8 mouse cellular contexts compared by ENCODE assay signal in genomic region chr2:84882606-84883005, GRCm38 (mm10). TPM values are rescaled to one million over a fixed set of nuclear protein-coding genes. Genes with fewer than 3 reads are reported as not detected.
DNase-seq lines count a peak whose midpoint lies in the region; ATAC-seq and TF ChIP-seq lines count a peak whose summit lies in the region.

No protein-coding gene starts in this region.

- peaks cover 84% of the 10 kb centered on the region for H3K27me3 ChIP-seq in embryonic facial prominence, embryonic 10.5 days (replicated peaks; ENCODE audit: low read depth, poor library complexity, severe bottlenecking)
- peaks cover 84% of the 10 kb centered on the region for H3K27me3 ChIP-seq in heart, embryonic 14.5 days (ENCODE audit: control insufficient read depth, insufficient read depth, low read length)
- peaks cover 77% of the 10 kb centered on the region for H3K27me3 ChIP-seq in midbrain, embryonic 13.5 days
- H3K27me3 ChIP-seq in cerebellum, adult 2 months (ENCODE audit: control insufficient read depth, insufficient read depth, low read length): peaks cover 5% of the 10 kb centered on the region; the same call in 1 of the 2 replicates

- WGBS in embryonic facial prominence, embryonic 10.5 days: 8% methylated on average over 23 of the region's 23 CpGs
- WGBS in heart, embryonic 14.5 days: 2% methylated on average over 23 of the region's 23 CpGs
- WGBS in midbrain, embryonic 13.5 days: 9% methylated on average over 23 of the region's 23 CpGs
- 14% methylated on average over 23 of the region's 23 CpGs for WGBS in cerebellum, adult 2 months

- no peaks in the 10 kb centered on the region for H3K36me3 ChIP-seq in embryonic facial prominence, embryonic 10.5 days (replicated peaks)
- H3K36me3 ChIP-seq in heart, embryonic 14.5 days (ENCODE audit: control insufficient read depth, insufficient read depth, low read length): no peaks in the 10 kb centered on the region
- H3K36me3 ChIP-seq in midbrain, embryonic 13.5 days: no peaks in the 10 kb centered on the region

- no peak for ATAC-seq in heart, embryonic 14.5 days (ENCODE audit: insufficient number of reproducible peaks, insufficient read depth, low FRiP score, low read depth)
- ATAC-seq in midbrain, embryonic 13.5 days: no peak

- no peak for TF ChIP-seq POLR2A in cerebellum, adult 2 months (IDR thresholded peaks at IDR 0.05; ENCODE audit: borderline replicate concordance, insufficient read depth, low read length)

- peaks cover 55% of the 10 kb centered on the region for H3K4me1 ChIP-seq in embryonic facial prominence, embryonic 10.5 days
- peaks cover 9 to 30% of the 10 kb centered on the region in 2 experiments for H3K4me1 ChIP-seq in heart, embryonic 14.5 days (ENCODE audit: control insufficient read depth in 2 of 2, insufficient read depth in 2 of 2, low read length in 2 of 2)
- H3K4me1 ChIP-seq in midbrain, embryonic 13.5 days (replicated peaks): peaks cover 42% of the 10 kb centered on the region
- no peaks in the 10 kb centered on the region for H3K4me1 ChIP-seq in cerebellum, adult 2 months (ENCODE audit: control insufficient read depth, insufficient read depth, low read length)

- H3K4me3 ChIP-seq in embryonic facial prominence, embryonic 10.5 days: peak overlapping the region; percentile 49
- H3K4me3 ChIP-seq in heart, embryonic 14.5 days (ENCODE audit: control insufficient read depth in 1 of 2, insufficient read depth in 1 of 2, low read depth in 1 of 2, low read length in 2 of 2): 0 out of 4 replicates have a peak overlapping the region, but pooled peaks of 1 of the 2 experiments have one; percentile 2
- H3K4me3 ChIP-seq in midbrain, embryonic 13.5 days (replicated peaks): peak overlapping the region; percentile 27; the same call in 1 of the 2 replicates
- H3K4me3 ChIP-seq in cerebellum, adult 2 months (replicated peaks; ENCODE audit: insufficient read depth, low read depth, low read length): no peak overlapping the region

- no peaks in the 10 kb centered on the region for H3K9me3 ChIP-seq in embryonic facial prominence, embryonic 10.5 days
- H3K9me3 ChIP-seq in heart, embryonic 14.5 days (ENCODE audit: control insufficient read depth, low read length): no peaks in the 10 kb centered on the region
- no peaks in the 10 kb centered on the region for H3K9me3 ChIP-seq in midbrain, embryonic 13.5 days

- DNase-seq in adrenal gland, adult 2 months: peak; percentile 54
- no peak for DNase-seq in adrenal gland, postnatal 36 days
- DNase-seq in embryonic facial prominence, embryonic 10.5 days (ENCODE audit: low spot score): peak; percentile 45
- peak; percentile 58 to 85 for DNase-seq in left cerebral cortex, adult 9 months (ENCODE audit: low spot score in 2 of 2)
- no peak for DNase-seq in cerebellum, adult 2 months
- no peak for DNase-seq in thymus, postnatal 10 days (ENCODE audit: low spot score in 2 of 2)

- peak overlapping the region; percentile 51 for H3K4me2 ChIP-seq in heart, embryonic 14.5 days (ENCODE audit: low read length)
- peak overlapping the region; percentile 52 for H3K4me2 ChIP-seq in midbrain, embryonic 13.5 days (replicated peaks)

- TF ChIP-seq CTCF in cerebellum, adult 2 months (IDR thresholded peaks at IDR 0.05; ENCODE audit: borderline replicate concordance, insufficient read depth, low read depth, low read length): no peak

- H3K27ac ChIP-seq in embryonic facial prominence, embryonic 10.5 days (replicated peaks): peak overlapping the region; percentile 25; the same call in 1 of the 2 replicates
- no peak overlapping the region for H3K27ac ChIP-seq in heart, embryonic 14.5 days (replicated peaks in 1 of 2; ENCODE audit: control insufficient read depth in 1 of 2, insufficient read depth in 1 of 2, low read depth in 2 of 2, low read length in 2 of 2)
- no peak overlapping the region for H3K27ac ChIP-seq in midbrain, embryonic 13.5 days
- H3K27ac ChIP-seq in cerebellum, adult 2 months (ENCODE audit: insufficient read depth, low read length): no peak overlapping the region

- H3K9ac ChIP-seq in heart, embryonic 14.5 days (ENCODE audit: low read length): peak overlapping the region; percentile 34
- peak overlapping the region; percentile 28; the same call in 1 of the 2 replicates for H3K9ac ChIP-seq in midbrain, embryonic 13.5 days (replicated peaks)

RNA-seq across cellular contexts. Expression of gene Rtn4rl2, which starts 3.9 kb away (rescaled TPM):
- total RNA-seq in adrenal gland, adult 2 months (2021): 1 to 10 TPM; 1.1 to 1.5 TPM
- polyA plus RNA-seq in adrenal gland, adult 2 months (2012; rRNA removed): 11.5 and 17.5 TPM in 2 replicates
- total RNA-seq in adrenal gland, postnatal 36 days (2021): 1 to 10 TPM in 1 of 2 experiments, under 1 TPM in 1; 0.79 to 2.4 TPM
- 2.5 and 2.6 TPM in 2 replicates for polyA plus RNA-seq in embryonic facial prominence, embryonic 10.5 days (2016; fragmentation: Nextera tagmentation; extraction: Ambion mirVana)
- polyA plus RNA-seq in heart, embryonic 14.5 days (2014; fragmentation: Nextera tagmentation; extraction: Ambion mirVana): 2.2 TPM in 2 replicates
- polyA plus RNA-seq in midbrain, embryonic 13.5 days (2015; fragmentation: Nextera tagmentation; extraction: Ambion mirVana): 2.2 and 3.6 TPM in 2 replicates
- 1.2 and 1.7 TPM in 2 replicates for polyA plus RNA-seq in cerebellum, adult 2 months (2012; rRNA removed)

RNA-seq across cellular contexts. Expression of gene Slc43a1, which starts 44.0 kb away (rescaled TPM):
- 10 to 100 TPM in 1 of 2 experiments, 1 to 10 TPM in 1; 4.4 to 12.7 TPM for total RNA-seq in adrenal gland, adult 2 months (2021)
- 10.1 and 14.3 TPM in 2 replicates for polyA plus RNA-seq in adrenal gland, adult 2 months (2012; rRNA removed)
- total RNA-seq in adrenal gland, postnatal 36 days (2021): 1 to 10 TPM; 6.6 to 7.5 TPM
- 30.4 and 35.4 TPM in 2 replicates for polyA plus RNA-seq in embryonic facial prominence, embryonic 10.5 days (2016; fragmentation: Nextera tagmentation; extraction: Ambion mirVana)
- 9.2 and 10.5 TPM in 2 replicates for polyA plus RNA-seq in heart, embryonic 14.5 days (2014; fragmentation: Nextera tagmentation; extraction: Ambion mirVana)
- polyA plus RNA-seq in midbrain, embryonic 13.5 days (2015; fragmentation: Nextera tagmentation; extraction: Ambion mirVana): 2.6 and 3.3 TPM in 2 replicates
- 0.25 and 0.43 TPM in 2 replicates for polyA plus RNA-seq in cerebellum, adult 2 months (2012; rRNA removed)

RNA-seq across cellular contexts. Expression of gene Slc43a3, which starts 53.8 kb away (rescaled TPM):
- total RNA-seq in adrenal gland, adult 2 months (2021): 10 to 100 TPM; 62.5 to 80.9 TPM
- 57.5 and 59.7 TPM in 2 replicates for polyA plus RNA-seq in adrenal gland, adult 2 months (2012; rRNA removed)
- 10 to 100 TPM; 52.8 to 88.3 TPM for total RNA-seq in adrenal gland, postnatal 36 days (2021)
- 29.5 and 30.8 TPM in 2 replicates for polyA plus RNA-seq in embryonic facial prominence, embryonic 10.5 days (2016; fragmentation: Nextera tagmentation; extraction: Ambion mirVana)
- 33.7 and 34.2 TPM in 2 replicates for polyA plus RNA-seq in heart, embryonic 14.5 days (2014; fragmentation: Nextera tagmentation; extraction: Ambion mirVana)
- 4.8 and 5.4 TPM in 2 replicates for polyA plus RNA-seq in midbrain, embryonic 13.5 days (2015; fragmentation: Nextera tagmentation; extraction: Ambion mirVana)
- 0.82 and 1.3 TPM in 2 replicates for polyA plus RNA-seq in cerebellum, adult 2 months (2012; rRNA removed)

RNA-seq across cellular contexts. Expression of gene Timm10, which starts 55.8 kb away (rescaled TPM):
- total RNA-seq in adrenal gland, adult 2 months (2021): 10 to 100 TPM; 38.5 to 59.6 TPM
- 17.0 and 19.2 TPM in 2 replicates for polyA plus RNA-seq in adrenal gland, adult 2 months (2012; rRNA removed)
- total RNA-seq in adrenal gland, postnatal 36 days (2021): 10 to 100 TPM; 46.2 to 51.4 TPM
- polyA plus RNA-seq in embryonic facial prominence, embryonic 10.5 days (2016; fragmentation: Nextera tagmentation; extraction: Ambion mirVana): 64.9 and 65.8 TPM in 2 replicates
- 90.3 and 94.1 TPM in 2 replicates for polyA plus RNA-seq in heart, embryonic 14.5 days (2014; fragmentation: Nextera tagmentation; extraction: Ambion mirVana)
- polyA plus RNA-seq in midbrain, embryonic 13.5 days (2015; fragmentation: Nextera tagmentation; extraction: Ambion mirVana): 53.6 and 54.5 TPM in 2 replicates
- 83.3 and 88.4 TPM in 2 replicates for polyA plus RNA-seq in cerebellum, adult 2 months (2012; rRNA removed)

Comparison
In these comparisons a context has a peak if more than half of its experiments do, and no peak if none do; other contexts are left out.
1. DNase-seq: peak in adrenal gland, adult 2 months (single experiment), embryonic facial prominence, embryonic 10.5 days (single experiment) and left cerebral cortex, adult 9 months (2 of 2); none in adrenal gland, postnatal 36 days (0 of 2), cerebellum, adult 2 months (0 of 2) and thymus, postnatal 10 days (0 of 2).